Mouse (Mus musculus) hindbrain, embryonic 10.5 days (tissue): ENCODE results near the gene Ptpn22. TPM values are rescaled to one million over a fixed set of nuclear protein-coding genes. Genes with fewer than 3 reads are reported as not detected.

Source experiments
- polyA plus RNA-seq: library from polyadenylated mRNA; unstranded; fragments of >200 nt; fragmentation: Nextera tagmentation; extraction: Ambion mirVana; gene quantifications from 2 replicates; pipeline ENCODE4 v1.2.1, GENCODE M21; 2016

Gene Ptpn22
- polyA plus RNA-seq, 1 experiment from 2014 or later, result 0.24 TPM

Other genes with a start within 250 kb of the Ptpn22 start
- 0.07 and 0.17 TPM in 2 replicates for gene Atg4a-ps, start 213.7 kb upstream of the Ptpn22 start, polyA plus RNA-seq
- 10.6 and 11.5 TPM in 2 replicates for gene Olfml3, start 121.8 kb upstream of the Ptpn22 start, polyA plus RNA-seq
- not detected in 2 replicates for gene Gm10964, start 120.4 kb upstream of the Ptpn22 start, polyA plus RNA-seq
- 10.4 and 10.7 TPM in 2 replicates for gene Hipk1, start 68.2 kb upstream of the Ptpn22 start, polyA plus RNA-seq
- 29.3 and 40.6 TPM in 2 replicates for gene Dclre1b, start 50.4 kb upstream of the Ptpn22 start, polyA plus RNA-seq
- gene Ap4b1, start 50.3 kb upstream of the Ptpn22 start, polyA plus RNA-seq, result 21.7 and 22.1 TPM in 2 replicates
- gene Gm43064, start 50.2 kb upstream of the Ptpn22 start, polyA plus RNA-seq, result 0.10 and 0.27 TPM in 2 replicates
- 0.21 TPM in 1 of 2 replicates, not detected in the other for gene Bcl2l15, start 27.2 kb upstream of the Ptpn22 start, polyA plus RNA-seq
- 13.1 and 14.7 TPM in 2 replicates for gene Rsbn1, start 54.3 kb downstream of the Ptpn22 start, polyA plus RNA-seq
- gene Phtf1, start 108.3 kb downstream of the Ptpn22 start, polyA plus RNA-seq, result 34.5 TPM in 2 replicates